Mouse (Mus musculus): ENCODE data around the gene Dnaaf5. TPM values are rescaled to one million over a fixed set of nuclear protein-coding genes. Genes with fewer than 3 reads are reported as not detected.

The Dnaaf5 gene
- total and polyA plus RNA-seq, 2 experiments from 2014 or later = 2.2 to 16.3 TPM

GRCm38 (mm10) chr5:139232083-139232482, 82.1 kb downstream of the Dnaaf5 start:
- Histone ChIP-seq H3K4me3 (ENCODE audit: low read length) (no peak overlapping the region), H3K27ac (no peak overlapping the region), H3K9ac (replicated peaks; ENCODE audit: low read length) (no peak overlapping the region), H3K9me3 (ENCODE audit: low read length) (no peaks in the 10 kb centered on the region), H3K36me3 (ENCODE audit: insufficient read depth, low read length) (peaks cover 59% of the 10 kb centered on the region), H3K27me3 (ENCODE audit: insufficient read depth, low read length) (no peaks in the 10 kb centered on the region), H3K4me1 (ENCODE audit: insufficient read depth, low read length) (no peaks in the 10 kb centered on the region), H3K4me2 (ENCODE audit: low read depth, low read length) (no peak overlapping the region)
- DNase-seq (ENCODE audit: low spot score) (no peak), ATAC-seq (no peak)
- TF ChIP-seq CTCF (IDR thresholded peaks at IDR 0.05; ENCODE audit: low read depth) = no peak
- 70% methylated on average over 3 of the region's 3 CpGs for WGBS

GRCm38 (mm10) chr5:139234423-139234822, 84.4 kb downstream of the Dnaaf5 start:
- H3K36me3 ChIP-seq (ENCODE audit: insufficient read depth, low read length) = peaks cover 69% of the 10 kb centered on the region
- H3K27me3 ChIP-seq (ENCODE audit: insufficient read depth, low read length) = no peaks in the 10 kb centered on the region
- H3K27ac ChIP-seq = no peak overlapping the region
- H3K4me2 ChIP-seq (ENCODE audit: low read depth, low read length) = no peak overlapping the region
- ATAC-seq (no peak), DNase-seq (ENCODE audit: low spot score) (no peak)
- whole genome bisulfite sequencing = 96% methylated on average over 4 of the region's 4 CpGs
- H3K9ac ChIP-seq (replicated peaks; ENCODE audit: low read length) = no peak overlapping the region
- no peaks in the 10 kb centered on the region for H3K9me3 ChIP-seq (ENCODE audit: low read length)
- H3K4me1 ChIP-seq (ENCODE audit: insufficient read depth, low read length) = no peaks in the 10 kb centered on the region
- no peak for TF ChIP-seq CTCF (IDR thresholded peaks at IDR 0.05; ENCODE audit: low read depth)
- H3K4me3 ChIP-seq (ENCODE audit: low read length) = no peak overlapping the region

Other genes with a start within 250 kb of the Dnaaf5 start
- gene Pdgfa, start 152.9 kb upstream of the Dnaaf5 start, total RNA-seq (2014; rRNA removed) = 49.0 and 54.4 TPM in 2 replicates
- gene Pdgfa, start 152.9 kb upstream of the Dnaaf5 start, polyA plus RNA-seq (2015; fragmentation: Nextera tagmentation; extraction: Ambion mirVana) = 41.9 and 47.5 TPM in 2 replicates
- 264 and 274 TPM in 2 replicates for gene Prkar1b, start 222 bp upstream of the Dnaaf5 start, total RNA-seq (2014; rRNA removed)
- gene Prkar1b, start 222 bp upstream of the Dnaaf5 start, polyA plus RNA-seq (2015; fragmentation: Nextera tagmentation; extraction: Ambion mirVana) = 297 and 322 TPM in 2 replicates
- gene Sun1, start 50.4 kb downstream of the Dnaaf5 start, total RNA-seq (2014; rRNA removed) = 52.7 and 78.5 TPM in 2 replicates
- 33.9 and 36.2 TPM in 2 replicates for gene Sun1, start 50.4 kb downstream of the Dnaaf5 start, polyA plus RNA-seq (2015; fragmentation: Nextera tagmentation; extraction: Ambion mirVana)
- 49.2 and 52.7 TPM in 2 replicates for gene Get4, start 102.1 kb downstream of the Dnaaf5 start, total RNA-seq (2014; rRNA removed)
- gene Get4, start 102.1 kb downstream of the Dnaaf5 start, polyA plus RNA-seq (2015; fragmentation: Nextera tagmentation; extraction: Ambion mirVana) = 136 and 141 TPM in 2 replicates
- 241 and 242 TPM in 2 replicates for gene Adap1, start 175.4 kb downstream of the Dnaaf5 start, total RNA-seq (2014; rRNA removed)
- gene Adap1, start 175.4 kb downstream of the Dnaaf5 start, polyA plus RNA-seq (2015; fragmentation: Nextera tagmentation; extraction: Ambion mirVana) = 123 and 128 TPM in 2 replicates
- gene Cox19, start 201.2 kb downstream of the Dnaaf5 start, total RNA-seq (2014; rRNA removed) = 93.7 and 106 TPM in 2 replicates
- 86.3 and 91.0 TPM in 2 replicates for gene Cox19, start 201.2 kb downstream of the Dnaaf5 start, polyA plus RNA-seq (2015; fragmentation: Nextera tagmentation; extraction: Ambion mirVana)
- not detected in 2 replicates for gene Cyp2w1, start 202.4 kb downstream of the Dnaaf5 start, total RNA-seq (2014; rRNA removed)
- not detected in 2 replicates for gene Cyp2w1, start 202.4 kb downstream of the Dnaaf5 start, polyA plus RNA-seq (2015; fragmentation: Nextera tagmentation; extraction: Ambion mirVana)
- gene Gpr146, start 227.5 kb downstream of the Dnaaf5 start, total RNA-seq (2014; rRNA removed) = 8.1 and 10.1 TPM in 2 replicates
- 3.7 and 4.4 TPM in 2 replicates for gene Gpr146, start 227.5 kb downstream of the Dnaaf5 start, polyA plus RNA-seq (2015; fragmentation: Nextera tagmentation; extraction: Ambion mirVana)